Mouse (Mus musculus): ENCODE results near the gene Haghl.
"Not testable (repeated sequence)": the region's sequence is repeated elsewhere in the genome, so short reads cannot be mapped to it uniquely, and the experiment has no call there.

Haghl gene

DNA sequence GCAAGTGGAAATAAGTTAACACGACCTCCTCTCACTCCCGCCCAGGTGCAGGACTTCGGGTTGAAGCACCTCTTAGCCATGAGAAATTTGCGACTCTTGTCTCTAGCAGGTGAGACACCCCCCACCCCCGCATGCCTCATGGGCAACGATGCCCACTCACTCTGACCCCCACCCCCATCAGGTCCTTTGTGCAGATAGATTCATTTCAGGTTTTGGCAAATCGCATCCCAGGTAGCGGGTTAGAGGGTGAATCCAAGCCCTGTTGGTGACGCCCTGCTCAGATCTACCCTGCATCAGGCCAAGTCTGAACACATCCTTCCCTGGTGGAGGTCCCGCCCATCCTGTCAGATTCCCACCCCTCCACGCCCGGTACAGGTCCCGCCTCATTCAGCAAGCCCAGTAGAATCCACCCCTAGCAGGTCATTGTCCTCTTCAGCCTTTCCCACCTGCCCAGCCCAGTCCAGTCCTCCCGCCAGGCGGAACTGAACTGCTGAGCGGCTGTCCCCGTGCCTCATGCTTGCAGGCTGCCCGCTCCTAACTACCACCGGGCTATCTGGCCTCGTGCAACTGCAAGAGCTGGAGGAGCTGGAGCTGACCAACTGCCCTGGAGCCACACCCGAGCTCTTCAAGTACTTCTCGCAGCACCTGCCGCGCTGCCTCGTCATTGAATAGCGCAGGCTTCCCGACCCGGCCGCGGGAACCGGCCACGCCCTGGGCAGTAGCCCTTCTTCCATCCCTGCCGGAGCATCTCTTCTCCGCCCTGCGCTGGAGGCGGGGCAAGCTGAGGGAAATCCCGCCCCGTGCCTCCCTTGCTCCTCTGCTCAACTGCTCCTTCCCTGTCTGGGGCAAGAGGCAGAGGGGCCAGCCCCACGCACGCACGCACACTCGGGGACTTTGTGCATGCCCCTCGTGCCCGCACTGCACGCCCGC, 33.6 kb upstream of the Haghl start:
- no peak for DNase-seq (ENCODE audit: low read depth, low spot score)

DNA sequence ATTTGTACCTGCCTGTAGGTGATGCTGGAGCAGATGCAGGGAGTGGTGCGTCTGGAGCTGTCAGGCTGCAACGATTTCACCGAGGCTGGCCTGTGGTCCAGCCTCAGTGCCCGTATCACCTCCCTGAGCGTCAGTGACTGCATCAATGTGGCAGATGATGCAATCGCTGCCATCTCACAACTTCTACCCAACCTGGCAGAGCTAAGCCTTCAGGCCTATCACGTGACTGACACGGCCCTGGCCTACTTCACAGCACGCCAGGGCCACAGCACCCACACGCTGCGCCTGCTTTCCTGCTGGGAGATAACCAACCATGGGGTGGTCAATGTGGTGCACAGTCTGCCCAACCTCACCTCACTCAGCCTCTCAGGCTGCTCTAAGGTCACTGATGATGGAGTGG, 32.2 kb upstream of the Haghl start:
- DNase-seq (ENCODE audit: low read depth, low spot score), result no peak

DNA sequence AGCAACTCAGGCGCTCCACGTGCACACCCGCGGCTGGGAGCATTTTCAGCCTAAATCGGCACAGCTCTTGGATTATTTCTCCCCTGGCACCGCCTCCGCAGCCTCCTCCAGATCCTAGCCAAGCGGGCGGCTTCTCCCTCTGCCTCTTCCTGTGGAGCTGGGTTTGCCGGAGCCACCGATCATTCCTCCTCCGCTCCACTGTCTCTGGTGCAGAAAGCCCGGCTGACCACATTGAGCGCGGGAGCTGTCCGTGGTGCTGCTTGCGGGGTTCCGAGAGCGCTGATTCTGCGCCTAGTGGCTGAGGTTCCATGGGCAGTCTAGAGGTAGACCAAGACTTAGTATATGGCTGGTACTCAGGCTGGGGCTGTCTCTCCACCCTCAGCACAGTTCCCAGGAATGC, 28.0 kb upstream of the Haghl start:
- peak; percentile 84 for DNase-seq (ENCODE audit: low read depth, low spot score)

DNA sequence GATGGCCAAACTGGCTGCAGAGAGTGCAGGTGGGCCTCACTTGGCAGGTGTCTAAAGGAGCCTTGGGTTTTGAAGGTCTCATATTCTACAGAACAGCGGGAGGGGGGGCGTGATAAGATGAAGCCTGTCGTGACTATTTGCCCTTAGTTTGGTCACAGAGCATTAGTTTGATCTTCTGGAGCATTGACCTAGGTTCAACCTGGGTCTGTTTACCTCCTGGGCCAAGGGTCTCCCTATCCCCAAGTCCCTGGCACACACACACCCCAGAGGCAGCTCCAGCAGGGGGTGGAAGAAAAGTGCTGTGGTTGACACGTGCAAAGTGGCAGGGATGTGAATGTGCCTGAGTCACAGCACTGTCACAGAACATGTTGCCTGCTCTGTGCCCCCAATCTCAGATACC, 25.4 kb upstream of the Haghl start:
- no peak for DNase-seq (ENCODE audit: low read depth, low spot score)

DNA sequence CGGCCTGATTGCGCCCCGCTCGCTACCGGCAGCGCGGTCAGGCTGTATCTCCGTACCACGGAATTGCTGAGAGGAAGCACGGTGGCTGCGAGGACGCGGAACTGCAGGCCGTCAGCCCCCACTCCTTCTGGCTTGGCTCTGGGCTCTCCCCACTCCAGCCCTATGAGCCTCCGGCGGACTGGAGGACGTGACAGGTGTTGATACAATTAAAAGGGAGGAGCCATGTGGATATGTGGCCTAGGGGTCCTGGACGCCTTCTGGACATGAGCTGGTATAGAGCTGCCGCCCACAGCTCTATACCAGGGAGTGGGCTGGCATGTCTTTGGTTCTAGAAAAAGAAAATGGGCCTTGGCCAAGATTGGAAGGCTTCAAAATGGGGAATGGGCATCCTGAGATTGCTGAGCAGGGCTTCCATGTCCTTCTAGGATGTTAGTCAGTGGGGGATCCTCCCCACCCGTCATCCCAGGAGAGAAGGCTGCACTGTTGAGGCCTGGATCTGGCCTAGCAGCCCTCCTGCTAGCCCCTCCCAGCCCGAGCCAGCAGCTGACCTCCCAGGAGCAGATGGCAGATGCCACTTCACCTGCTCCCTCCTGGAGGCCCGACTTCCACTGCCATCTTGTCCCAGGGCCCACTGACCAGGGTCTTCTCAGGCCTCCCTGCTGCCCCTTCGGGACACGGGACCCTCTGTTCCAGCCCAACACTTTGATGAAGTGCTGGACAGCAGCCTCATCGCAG, 24.3 kb upstream of the Haghl start:
- DNase-seq (ENCODE audit: low read depth, low spot score), result no peak

DNA sequence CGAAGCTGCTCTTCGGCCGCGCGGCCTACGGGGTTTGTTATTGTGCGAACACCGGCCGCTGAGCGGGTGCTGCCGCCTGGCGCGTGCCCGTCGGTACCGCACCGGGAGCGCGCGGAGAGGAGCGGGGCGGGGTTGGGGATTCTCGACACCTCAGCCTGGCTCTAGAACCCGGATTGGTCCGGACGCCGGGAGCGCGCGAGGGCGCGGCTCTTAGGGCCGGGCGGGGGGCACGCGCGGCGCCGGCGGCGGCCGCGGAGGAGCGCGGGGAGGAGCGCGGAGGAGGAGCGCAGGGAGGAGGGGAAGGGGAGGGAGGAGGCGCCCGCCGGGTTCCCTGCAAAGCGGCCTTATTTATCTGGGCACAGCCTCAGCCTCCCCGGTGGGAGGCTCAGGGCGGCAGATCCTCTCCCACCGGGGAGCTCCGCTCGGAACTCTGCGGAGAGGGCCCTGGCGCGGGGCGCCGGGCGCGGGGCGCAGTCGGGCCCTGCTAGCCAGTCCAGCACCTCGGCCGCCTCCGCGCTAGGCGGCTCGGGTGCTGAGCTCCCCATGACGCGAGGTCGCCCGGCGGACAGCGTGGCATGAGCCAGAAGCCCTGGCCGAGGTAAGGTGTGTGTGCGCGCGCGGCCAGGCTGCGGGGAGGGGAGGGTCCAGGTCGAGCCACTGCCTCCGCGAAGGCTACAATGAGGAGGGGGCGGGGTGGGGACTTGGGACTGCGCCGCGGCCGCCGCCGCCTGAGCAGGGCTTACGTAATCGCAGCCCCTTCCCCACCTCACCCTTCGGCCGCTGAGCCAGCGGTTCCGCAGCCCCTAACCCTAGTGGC, 23.5 kb upstream of the Haghl start, which contains the start of gene Fbxl16:
Gene Fbxl16 (plus strand): TSS at position 297 of the 817 bp plus-strand sequence.
- peak; percentile 43 for DNase-seq (ENCODE audit: low read depth, low spot score)

DNA sequence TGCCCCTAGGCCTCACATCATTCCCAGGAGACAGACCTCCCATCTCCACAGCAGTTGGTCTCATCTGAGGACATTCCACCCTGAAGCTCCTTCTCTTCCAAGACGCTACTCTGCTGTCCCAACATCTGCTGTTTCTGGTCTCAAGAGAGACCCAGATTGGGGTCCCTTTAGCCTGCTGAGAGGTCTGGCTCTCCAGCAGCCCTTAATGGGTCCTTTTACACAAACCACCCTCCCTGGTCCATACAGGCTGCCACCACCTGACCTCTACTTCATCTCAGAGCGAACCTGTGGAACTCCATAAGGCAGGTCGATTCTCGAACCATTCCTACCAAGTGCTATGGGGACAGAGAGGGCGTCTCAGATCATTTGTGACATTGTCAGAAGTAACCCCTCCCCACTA, 22.6 kb upstream of the Haghl start:
- DNase-seq (ENCODE audit: low read depth, low spot score), result no peak

DNA sequence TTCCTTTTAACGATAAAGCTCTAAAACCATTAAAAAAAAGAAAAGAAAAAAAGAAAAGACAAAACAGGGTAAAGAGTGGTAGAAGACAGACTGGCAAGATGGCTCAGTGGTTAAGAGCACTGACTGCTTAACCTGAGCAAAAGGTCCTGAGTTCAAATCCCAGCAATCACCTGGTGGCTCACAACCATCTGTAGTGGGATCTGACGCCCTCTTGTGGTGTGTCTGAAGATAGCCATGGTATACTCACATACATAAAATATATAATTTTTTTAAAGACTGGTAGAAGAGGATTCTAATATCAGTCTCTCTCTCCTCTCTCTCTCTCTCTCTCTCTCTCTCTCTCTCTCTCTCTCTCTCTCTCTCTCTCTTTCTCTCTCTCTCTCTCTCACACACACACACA, 22.0 kb upstream of the Haghl start:
- not testable (repeated sequence) for DNase-seq (ENCODE audit: low read depth, low spot score)

DNA sequence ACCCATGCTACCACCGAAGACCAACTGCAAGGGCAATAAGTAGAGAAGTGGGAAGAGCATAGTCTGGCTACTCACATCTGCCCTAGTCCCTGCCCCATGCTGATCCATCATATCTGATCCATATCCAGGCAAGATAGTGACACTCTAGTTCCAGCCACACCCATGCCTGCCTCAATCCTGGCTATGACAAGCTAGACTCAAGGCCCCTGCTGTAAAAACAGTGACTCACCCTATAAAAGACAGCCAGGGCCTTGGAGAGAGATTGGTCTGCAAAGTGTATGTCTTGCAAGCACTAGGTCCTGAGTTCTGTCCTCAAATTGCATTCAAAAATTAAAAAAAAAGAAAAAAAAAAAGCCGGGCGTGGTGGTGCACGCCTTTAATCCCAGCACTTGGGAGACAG, 21.0 kb upstream of the Haghl start:
- DNase-seq (ENCODE audit: low read depth, low spot score), result no peak

DNA sequence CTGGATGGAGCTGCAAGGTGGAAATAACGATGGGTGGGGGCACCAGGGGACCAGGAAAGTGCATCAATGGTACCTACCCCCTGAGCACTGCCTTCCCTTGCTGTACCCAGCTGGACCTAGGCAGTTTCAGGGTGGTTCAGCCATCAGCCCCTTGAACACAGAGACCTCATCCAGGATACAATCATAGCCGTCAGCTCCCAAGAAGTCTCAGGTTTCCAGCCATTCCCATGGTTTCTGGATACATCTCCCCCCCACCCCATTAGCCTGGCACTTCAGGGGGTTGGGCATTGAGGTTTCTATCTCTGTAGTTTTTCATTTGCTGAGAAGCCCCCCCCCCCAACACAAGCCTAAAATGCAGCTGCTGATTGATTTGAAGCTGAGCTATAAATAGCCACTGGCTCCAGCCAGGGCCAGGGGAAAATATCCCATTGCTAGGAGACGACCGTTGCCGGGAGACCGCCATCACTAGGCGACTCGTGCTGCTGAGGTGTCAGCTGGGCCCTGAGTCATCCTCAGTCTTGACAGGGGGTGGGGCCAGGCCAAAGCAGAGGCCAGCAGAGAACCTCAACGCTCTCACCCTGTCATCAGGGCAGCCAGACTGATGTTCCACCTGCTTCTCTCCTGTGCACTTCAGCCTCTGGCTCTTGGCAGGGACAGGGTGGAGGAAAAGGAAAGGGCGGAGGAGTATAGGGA, 17.5 kb upstream of the Haghl start:
- no peak for DNase-seq (ENCODE audit: low read depth, low spot score)

DNA sequence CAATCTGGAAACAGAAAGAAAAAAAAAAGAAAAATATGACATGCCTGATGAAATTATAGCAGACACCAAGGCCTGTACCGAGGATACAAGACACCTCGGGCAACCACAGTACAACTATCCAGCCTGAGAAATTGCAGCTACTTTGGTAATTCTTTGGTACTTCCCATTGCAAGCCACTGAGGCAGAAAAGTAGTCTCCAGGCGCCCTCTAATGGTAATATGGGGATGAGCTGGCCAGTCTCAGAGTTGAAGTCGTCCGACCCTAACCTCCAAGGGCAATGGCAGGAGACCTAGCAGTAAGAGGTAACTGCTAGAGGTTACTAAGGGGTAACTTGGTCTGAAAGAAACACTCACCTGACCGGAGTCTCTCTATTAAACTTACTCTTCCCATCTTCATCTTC, 15.6 kb upstream of the Haghl start:
- DNase-seq (ENCODE audit: low read depth, low spot score), result peak; percentile 87

DNA sequence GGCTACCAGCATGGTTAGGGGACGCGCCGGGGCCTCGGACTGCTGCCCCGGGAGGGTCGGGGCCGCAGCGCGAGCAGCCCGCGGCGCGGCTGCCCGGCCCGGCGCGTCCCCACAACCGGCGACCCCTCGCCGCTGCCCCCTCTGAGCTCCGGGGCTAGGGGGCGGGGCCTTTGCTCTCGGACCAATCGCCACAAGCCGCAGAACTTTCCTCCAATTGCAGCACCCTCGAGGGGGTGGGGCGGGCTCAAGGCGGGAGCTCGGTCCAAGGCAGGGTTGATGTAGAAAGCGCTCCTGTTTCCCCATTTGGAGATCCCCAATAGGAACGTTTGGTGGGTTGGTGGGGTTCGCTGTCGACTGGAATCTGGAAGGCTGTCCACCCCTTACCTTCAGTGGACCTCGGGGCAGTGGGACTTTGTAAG, 11.5 kb upstream of the Haghl start, which contains the start of gene Metrn:
Gene Metrn (minus strand): TSS at position 186 of the 419 bp plus-strand sequence.
- DNase-seq (ENCODE audit: low read depth, low spot score), result peak; percentile 87

DNA sequence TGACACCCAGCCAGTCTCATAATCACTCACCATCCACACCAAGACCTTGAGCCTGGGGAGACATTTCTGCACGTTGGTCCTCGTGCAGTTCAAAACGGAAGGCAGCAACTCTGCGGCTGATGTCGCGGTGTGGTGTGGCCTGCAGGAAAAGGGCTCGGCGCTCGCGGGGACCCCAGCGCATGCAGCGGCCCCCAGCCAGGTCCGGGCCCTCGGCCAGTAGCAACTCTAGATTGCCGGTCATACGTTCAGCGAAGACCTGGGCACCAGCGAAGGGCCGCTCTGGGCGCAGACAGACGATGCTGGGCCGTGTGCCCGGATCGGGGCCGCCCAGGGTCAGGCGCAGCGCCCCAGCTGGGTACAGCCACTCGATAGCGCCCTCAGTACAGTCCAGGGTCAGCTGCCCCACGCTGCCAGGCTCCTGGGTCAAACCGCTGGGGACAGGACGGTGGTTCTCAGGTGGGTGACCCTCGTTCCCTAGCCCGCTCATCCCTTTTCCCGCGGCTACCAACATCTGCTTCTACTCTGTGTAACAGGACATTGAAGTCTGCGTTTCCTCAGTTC, 10.8 kb upstream of the Haghl start:
- DNase-seq (ENCODE audit: low read depth, low spot score), result peak; percentile 22

DNA sequence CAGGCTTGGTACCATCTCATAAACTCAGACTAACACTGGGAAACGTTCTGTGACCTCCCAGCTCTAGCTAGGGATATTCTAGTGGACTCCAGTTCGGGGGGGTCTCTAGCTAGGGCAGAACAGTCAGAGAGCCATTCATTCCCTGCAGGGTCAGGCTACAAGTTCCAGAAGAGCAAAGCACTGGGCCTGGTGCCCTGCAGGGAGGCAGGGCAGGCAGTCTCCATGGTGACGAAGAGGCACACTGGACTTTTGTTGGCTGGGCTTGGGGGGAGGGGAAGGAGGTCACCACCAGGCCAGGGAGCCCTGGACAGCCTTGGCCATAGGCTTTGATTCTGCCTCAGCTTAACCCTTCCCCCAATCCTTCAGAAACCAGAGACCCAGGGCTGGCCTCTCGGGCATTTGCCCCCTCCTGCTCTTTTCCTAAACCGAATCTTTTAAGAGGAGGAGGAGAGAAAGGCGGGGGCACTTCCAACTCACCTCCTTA, 10.2 kb upstream of the Haghl start, which contains the start of gene AC134908.4:
Gene AC134908.4 (minus strand): TSS at position 51 of the 484 bp plus-strand sequence.
- no peak for DNase-seq (ENCODE audit: low read depth, low spot score)

DNA sequence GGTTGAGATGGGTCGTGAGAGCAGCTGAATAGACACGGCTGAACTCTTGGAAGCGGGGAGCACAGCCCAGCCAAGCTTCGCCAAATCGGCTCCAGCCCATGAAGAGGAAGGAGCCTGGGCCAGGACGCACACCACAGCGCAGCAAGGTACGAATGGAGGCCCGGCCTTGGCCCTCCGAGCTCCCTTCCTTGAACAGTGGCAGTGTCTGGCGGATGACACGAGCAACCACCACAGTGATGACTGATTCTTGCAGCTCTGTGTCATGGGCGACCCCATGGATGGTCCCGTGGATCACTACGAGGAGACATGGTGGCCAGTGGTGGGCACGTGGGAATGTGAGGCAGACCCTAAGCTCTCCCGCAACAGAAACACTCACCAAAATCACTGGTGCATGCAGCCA, 9.5 kb upstream of the Haghl start:
- no peak for DNase-seq (ENCODE audit: low read depth, low spot score)

DNA sequence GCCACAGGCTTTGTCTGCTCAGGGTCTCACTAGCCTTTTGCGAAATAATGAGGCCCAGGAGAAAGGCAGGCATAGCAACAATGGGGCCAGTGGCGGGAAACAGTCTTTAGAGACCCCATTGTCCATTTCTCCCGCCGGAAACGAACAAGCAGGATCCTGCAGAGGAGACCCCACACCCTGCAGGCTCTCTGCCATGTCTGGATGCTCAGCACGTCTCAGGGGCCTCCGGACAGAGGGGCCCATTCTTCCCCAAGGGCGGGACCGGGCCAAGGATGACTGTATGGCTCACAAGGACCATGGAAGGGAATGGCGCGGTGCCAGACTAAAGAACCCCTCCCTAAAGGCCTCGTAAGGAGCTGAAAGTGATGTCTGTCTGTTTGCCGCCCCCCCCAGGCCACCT, 8.7 kb upstream of the Haghl start:
- DNase-seq (ENCODE audit: low read depth, low spot score), result no peak

DNA sequence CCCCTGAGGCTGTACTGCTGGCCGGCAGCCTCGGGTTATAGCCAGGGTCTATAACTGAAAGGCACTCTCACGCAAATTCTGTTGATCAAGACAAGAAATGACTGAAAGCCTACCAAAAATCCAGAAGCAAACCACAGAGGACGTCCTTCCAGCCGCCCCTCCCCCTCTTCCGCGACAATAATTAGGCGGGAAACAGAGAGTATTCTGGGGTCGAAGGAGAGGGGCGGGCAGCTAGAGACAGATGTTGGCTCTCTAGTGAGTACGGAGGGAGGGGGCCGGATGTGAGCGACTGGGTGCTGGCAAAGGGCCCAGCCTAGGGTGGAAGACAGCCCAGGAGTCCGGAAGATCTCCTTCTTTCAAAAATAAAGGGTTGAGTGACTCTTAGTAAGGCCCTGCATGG, 7.1 kb upstream of the Haghl start, which contains the start of gene Fam173a:
Gene Fam173a (minus strand): TSS at position 287 of the 400 bp plus-strand sequence.
- DNase-seq (ENCODE audit: low read depth, low spot score), result peak; percentile 89

DNA sequence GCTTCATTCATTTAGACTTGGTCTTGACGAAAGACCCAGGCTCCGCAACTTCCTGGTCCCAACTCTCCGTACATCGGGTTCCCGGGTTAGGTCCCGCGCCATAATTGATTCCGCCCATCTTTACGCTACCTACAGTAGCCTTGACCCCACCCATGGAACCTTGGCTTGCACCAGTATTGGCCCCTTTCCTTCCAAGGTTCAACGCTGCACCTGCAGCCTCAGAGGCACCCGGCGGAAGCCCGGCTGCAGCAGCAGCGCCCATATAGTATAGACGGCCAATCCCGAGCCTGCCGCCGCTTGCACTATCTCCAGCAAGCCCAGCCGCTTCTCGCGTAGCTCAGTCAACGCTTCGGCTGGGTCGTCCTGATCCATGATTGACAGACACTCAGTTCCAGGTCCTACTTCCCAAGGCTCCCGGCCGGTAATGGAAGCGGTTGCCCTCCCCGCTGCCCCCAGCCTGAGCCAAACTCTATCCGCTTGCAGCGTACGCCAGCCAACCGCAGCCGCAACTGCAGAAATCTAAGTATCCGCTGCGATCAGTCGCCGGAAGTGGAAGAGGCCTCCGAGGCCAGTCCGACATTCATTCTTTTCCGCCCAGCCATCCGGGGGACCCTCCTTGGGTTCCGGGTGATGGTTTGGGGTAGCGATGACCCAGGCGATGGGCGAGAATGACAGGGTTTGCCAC, 6.5 kb upstream of the Haghl start:
- DNase-seq (ENCODE audit: low read depth, low spot score), result peak; percentile 91

DNA sequence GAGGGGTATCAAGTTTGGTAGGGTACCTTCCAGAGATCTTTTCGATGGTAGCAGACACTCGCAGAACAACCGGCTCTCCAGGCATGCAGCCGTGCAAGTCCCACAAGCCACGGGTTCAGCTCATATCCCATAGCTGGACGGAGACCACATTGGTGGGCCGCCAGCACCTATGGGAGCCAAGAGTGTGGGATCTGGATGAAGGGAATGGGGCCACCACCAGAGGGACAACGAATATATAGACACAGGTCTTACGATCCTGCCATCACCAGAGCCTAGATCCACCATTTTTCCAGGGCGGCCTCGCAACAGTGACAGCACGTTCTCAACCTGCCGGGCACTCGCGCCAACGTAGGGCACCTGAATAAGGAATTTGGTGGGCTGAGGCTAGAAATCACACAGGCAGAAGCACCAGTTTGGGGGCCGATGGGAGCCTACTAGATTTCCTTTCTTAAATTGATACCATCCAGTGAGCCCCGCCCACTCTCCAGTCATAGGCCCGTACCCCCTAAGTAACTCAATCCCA, 5.9 kb upstream of the Haghl start:
- no peak for DNase-seq (ENCODE audit: low read depth, low spot score)

All from CD4-positive, CD25-positive, alpha-beta regulatory T cell, adult 2 months (primary cell).